Mouse (Mus musculus) ES-CJ7 (cell line): Measurements from ENCODE around the gene Gm10358.

Experiments
- DNase-seq: peaks from one replicate; pipeline ENCODE4 v3.0.0; 2011; ENCODE audit warnings: low read depth, low spot score

Gene Gm10358

DNA sequence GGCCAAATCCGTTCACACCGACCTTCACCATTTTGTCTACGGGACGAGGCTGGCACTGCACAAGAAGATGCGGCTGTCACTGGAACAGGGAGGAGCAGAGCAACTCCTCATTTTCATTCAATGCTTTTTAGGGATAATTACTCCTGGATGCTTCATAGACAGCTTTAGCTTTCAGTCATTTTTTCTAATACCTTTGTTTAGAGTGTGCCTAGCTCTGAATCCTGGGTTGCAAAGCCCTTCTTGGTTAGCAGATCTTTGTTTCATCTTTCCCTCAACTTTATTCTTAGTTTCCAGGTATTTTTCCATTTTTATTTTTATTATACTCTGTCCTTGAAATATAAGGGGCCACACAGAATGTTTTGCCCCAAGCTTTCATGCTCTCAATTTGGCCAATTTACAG lies at the start of gene Gm10358:
Gene Gm10358, minus strand, starts transcription at position 101 of the 400 bp plus-strand sequence.
- no peak for DNase-seq

DNA sequence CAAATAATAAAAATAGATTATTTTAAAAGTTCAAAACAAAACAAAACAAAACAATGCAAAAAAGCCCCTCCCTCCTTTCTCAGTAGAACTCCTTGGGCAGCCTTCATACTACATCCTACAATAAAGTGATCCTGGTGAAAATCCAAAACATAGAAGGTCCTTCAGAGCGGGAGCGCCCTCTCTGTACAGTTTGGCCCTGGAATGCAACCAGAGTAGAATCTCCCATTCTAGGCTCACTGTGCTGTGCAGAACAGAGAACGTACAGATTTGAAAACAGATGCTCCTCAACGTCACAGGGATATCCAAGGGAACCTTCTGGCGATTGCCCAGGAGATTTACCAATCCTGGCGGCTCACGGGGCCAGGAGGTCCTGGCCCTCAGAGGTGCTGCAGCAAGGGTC lies 42.0 kb upstream of the Gm10358 start, which contains the start of gene Iqcm:
Gene Iqcm, plus strand, starts transcription at position 301 of the 400 bp plus-strand sequence.
- DNase-seq: no peak

DNA sequence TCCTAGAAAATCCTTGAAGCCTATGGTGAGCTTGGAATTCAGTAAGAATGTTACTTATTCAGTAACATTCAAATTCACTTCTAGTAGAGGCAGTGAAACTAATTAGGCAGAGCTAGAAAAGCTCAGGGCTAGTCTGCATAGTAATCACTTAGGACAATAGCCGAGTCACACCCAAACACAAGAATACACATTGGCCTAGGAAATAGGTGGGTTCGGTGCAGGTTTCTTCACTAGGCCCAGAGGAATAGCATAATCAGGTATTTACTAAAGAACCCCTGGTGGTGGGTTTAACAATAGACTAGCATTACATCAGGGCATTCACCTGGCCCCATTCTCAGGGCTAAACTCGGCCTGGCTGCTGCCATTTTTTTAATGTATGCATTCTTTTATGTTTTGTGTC lies 9.3 kb upstream of the Gm10358 start:
- peak; percentile 79 for DNase-seq

DNA sequence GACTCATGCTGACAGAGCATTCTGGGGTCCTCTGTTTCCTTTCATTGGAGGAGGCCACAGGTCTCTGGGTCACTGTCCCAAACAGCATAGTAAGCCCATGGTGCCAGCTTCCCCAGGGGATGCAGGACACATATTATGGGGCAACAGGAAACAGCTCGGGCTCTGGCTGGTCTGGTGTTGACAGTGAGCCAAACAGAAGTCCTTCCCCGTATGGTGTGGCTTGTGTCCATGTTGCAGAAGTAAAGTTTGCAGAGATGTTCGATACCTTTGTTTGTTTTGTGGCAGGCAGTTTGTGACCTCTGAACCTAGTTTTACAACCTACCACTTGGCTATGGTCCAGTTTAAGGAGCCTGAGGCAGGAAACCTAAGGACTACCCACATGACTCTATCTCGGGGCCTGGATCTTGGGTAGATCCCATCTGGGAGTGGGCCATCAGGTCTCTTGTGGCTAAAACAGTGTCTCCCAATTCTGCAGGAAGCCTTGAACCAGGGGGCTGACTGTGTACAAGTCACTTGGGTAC lies 21.6 kb downstream of the Gm10358 start:
- no peak for DNase-seq

DNA sequence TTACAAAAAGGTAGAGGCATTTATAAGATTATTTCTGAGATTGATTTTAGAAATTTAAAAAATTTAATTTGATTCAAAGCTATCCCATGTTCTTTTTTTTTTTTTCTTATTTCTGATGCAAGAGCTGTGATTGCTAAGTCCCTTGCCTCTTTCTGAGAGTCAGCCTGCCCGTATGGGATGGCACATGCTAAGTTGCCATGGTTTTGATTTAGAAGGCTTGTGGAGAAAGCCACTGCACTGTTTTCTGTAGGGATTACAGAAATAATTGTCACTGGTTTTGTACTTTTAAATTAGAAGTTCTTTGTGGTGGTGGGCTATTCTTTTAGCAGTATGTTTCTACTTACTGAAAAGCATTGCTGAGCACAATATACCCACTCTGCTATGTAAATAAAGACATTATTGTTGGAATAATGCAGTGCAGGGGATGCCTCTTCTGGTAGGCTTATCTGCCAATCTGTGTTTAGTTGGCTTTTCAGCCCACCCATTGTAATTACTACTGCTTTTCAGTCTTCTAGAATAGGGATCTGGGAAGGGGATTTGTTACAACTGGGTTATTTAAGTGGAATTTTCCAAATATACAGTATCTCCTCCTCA lies 30.8 kb downstream of the Gm10358 start:
- DNase-seq: no peak

DNA sequence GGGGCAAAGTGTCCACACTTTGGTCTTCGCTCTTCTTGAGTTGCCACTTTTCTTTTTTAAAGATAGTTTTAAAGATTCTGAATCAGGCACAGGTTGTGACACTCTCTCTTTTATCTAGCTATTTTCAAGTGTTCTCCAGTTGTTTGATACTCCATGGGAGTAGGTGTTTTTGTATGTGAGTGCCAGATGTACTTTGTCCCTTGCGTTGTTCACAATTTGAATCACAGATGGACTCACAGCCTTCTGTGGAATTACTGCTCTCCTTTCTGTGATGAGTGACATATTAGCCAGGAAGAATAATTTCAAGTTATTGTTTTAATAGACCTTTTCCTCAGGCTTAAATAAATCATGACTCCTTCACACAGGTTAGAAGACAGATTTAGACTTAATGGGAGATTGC lies 34.4 kb downstream of the Gm10358 start:
- DNase-seq: no peak
